In genomic region chr16:22734529-22735022, GRCm38 (mm10) we compare ENCODE assay signal across 12 mouse cellular contexts.
DNase-seq lines count a peak whose midpoint lies in the region; ATAC-seq and TF ChIP-seq lines count a peak whose summit lies in the region.
"Had no signal": no experiment of that assay in that cellular context is flagged by ENCODE, and none has a peak within 500 bp of the region (broad histone marks: within the 10 kb centered on the region; RNA-seq: fewer than 3 reads in every experiment).

No protein-coding gene starts in this region.

- no peak overlapping the region for H3K4me3 ChIP-seq in heart, embryonic 12.5 days
- no peak overlapping the region for H3K4me3 ChIP-seq in forebrain, embryonic 15.5 days
- no peak overlapping the region for H3K4me3 ChIP-seq in kidney, adult 2 months (ENCODE audit: insufficient read depth, low read depth, low read length)
- H3K4me3 ChIP-seq in intestine, postnatal 0 days (ENCODE audit: low read depth, low read length) = no peak overlapping the region
- H3K4me3 ChIP-seq: liver, embryonic 15.5 days; neural tube, embryonic 12.5 days had no signal

- H3K4me2 ChIP-seq in heart, embryonic 12.5 days = peak overlapping the region; percentile 48
- H3K4me2 ChIP-seq in forebrain, embryonic 15.5 days (replicated peaks) = no peak overlapping the region
- no peak overlapping the region for H3K4me2 ChIP-seq in intestine, postnatal 0 days (replicated peaks; ENCODE audit: low read depth)
- H3K4me2 ChIP-seq: liver, embryonic 15.5 days; neural tube, embryonic 12.5 days had no signal

- H3K4me1 ChIP-seq in heart, embryonic 12.5 days (replicated peaks) = peaks cover 19% of the 10 kb centered on the region
- H3K4me1 ChIP-seq in forebrain, embryonic 15.5 days = no peaks in the 10 kb centered on the region
- H3K4me1 ChIP-seq in kidney, adult 2 months (ENCODE audit: control insufficient read depth, insufficient read depth, low read length) = no peaks in the 10 kb centered on the region
- H3K4me1 ChIP-seq in intestine, postnatal 0 days (replicated peaks; ENCODE audit: control insufficient read depth, insufficient read depth, low read length) = no peaks in the 10 kb centered on the region
- H3K4me1 ChIP-seq: liver, embryonic 15.5 days had no signal

- H3K27ac ChIP-seq in heart, embryonic 12.5 days (ENCODE audit: poor library complexity, severe bottlenecking) = no peak overlapping the region
- H3K27ac ChIP-seq in forebrain, embryonic 15.5 days (replicated peaks) = no peak overlapping the region; the same call in 1 of the 2 replicates
- no peak overlapping the region for H3K27ac ChIP-seq in kidney, adult 2 months (ENCODE audit: insufficient read depth, low read depth, low read length)
- no peak overlapping the region for H3K27ac ChIP-seq in intestine, postnatal 0 days (ENCODE audit: low read depth, low read length)
- H3K27ac ChIP-seq: liver, embryonic 15.5 days; neural tube, embryonic 12.5 days had no signal

- TF ChIP-seq POLR2A in kidney, adult 2 months (IDR thresholded peaks at IDR 0.05; ENCODE audit: low read depth, low read length) = no peak

- H3K36me3 ChIP-seq in heart, embryonic 12.5 days = no peaks in the 10 kb centered on the region
- no peaks in the 10 kb centered on the region for H3K36me3 ChIP-seq in forebrain, embryonic 15.5 days
- no peaks in the 10 kb centered on the region for H3K36me3 ChIP-seq in kidney, adult 2 months (ENCODE audit: control insufficient read depth, insufficient read depth, low read length)
- no peaks in the 10 kb centered on the region for H3K36me3 ChIP-seq in intestine, postnatal 0 days (ENCODE audit: control insufficient read depth, insufficient read depth)
- H3K36me3 ChIP-seq: liver, embryonic 15.5 days; neural tube, embryonic 12.5 days had no signal

- no peaks in the 10 kb centered on the region for H3K9me3 ChIP-seq in heart, embryonic 12.5 days (replicated peaks)
- H3K9me3 ChIP-seq in forebrain, embryonic 15.5 days = no peaks in the 10 kb centered on the region
- H3K9me3 ChIP-seq in intestine, postnatal 0 days (ENCODE audit: control insufficient read depth) = no peaks in the 10 kb centered on the region
- H3K9me3 ChIP-seq: liver, embryonic 15.5 days; neural tube, embryonic 12.5 days had no signal

- 50% methylated on average over 10 of the region's 10 CpGs for WGBS in heart, embryonic 12.5 days
- WGBS in forebrain, embryonic 15.5 days = 24% methylated on average over 10 of the region's 10 CpGs
- 83% methylated on average over 10 of the region's 10 CpGs for WGBS in kidney, adult 2 months
- WGBS in intestine, postnatal 0 days = 71% methylated on average over 10 of the region's 10 CpGs

- H3K9ac ChIP-seq in heart, embryonic 12.5 days = no peak overlapping the region; the same call in 1 of the 2 replicates
- no peak overlapping the region for H3K9ac ChIP-seq in forebrain, embryonic 15.5 days (replicated peaks)
- no peak overlapping the region for H3K9ac ChIP-seq in intestine, postnatal 0 days (ENCODE audit: low read depth, low read length)
- H3K9ac ChIP-seq: liver, embryonic 15.5 days; neural tube, embryonic 12.5 days had no signal

- ATAC-seq in heart, embryonic 12.5 days (ENCODE audit: insufficient number of reproducible peaks, low FRiP score) = no peak
- ATAC-seq in forebrain, embryonic 15.5 days (replicated peaks) = peak; percentile 67
- ATAC-seq in intestine, postnatal 0 days = no peak

- H3K27me3 ChIP-seq in heart, embryonic 12.5 days (replicated peaks) = no peaks in the 10 kb centered on the region
- no peaks in the 10 kb centered on the region for H3K27me3 ChIP-seq in forebrain, embryonic 15.5 days
- H3K27me3 ChIP-seq in kidney, adult 2 months (replicated peaks; ENCODE audit: control insufficient read depth, insufficient read depth, low read length) = no peaks in the 10 kb centered on the region
- no peaks in the 10 kb centered on the region for H3K27me3 ChIP-seq in intestine, postnatal 0 days (replicated peaks; ENCODE audit: control insufficient read depth, insufficient read depth, low read length)
- H3K27me3 ChIP-seq: liver, embryonic 15.5 days; neural tube, embryonic 12.5 days had no signal

- intact Hi-C loops in heart, postnatal 25 days (cut with DNase I) = no loop called here
- intact Hi-C loops in left cerebral cortex, postnatal 14 days (cut with DNase I) = no loop called here

- TF ChIP-seq CTCF in kidney, adult 2 months (conservative IDR thresholded peaks at IDR 0.05; ENCODE audit: insufficient read depth, insufficient read length, low read depth, low read length) = no peak
- no peak for TF ChIP-seq CTCF in intestine, postnatal 0 days (IDR thresholded peaks at IDR 0.05; ENCODE audit: low read depth)

- no peak for DNase-seq in heart, postnatal 25 days (ENCODE audit: low spot score)
- DNase-seq in mesoderm, embryonic 11.5 days (ENCODE audit: low read depth, low spot score) = peak; percentile 11
- DNase-seq in lung, adult 18-20 months = no peak
- no peak for DNase-seq in left cerebral cortex, postnatal 14 days (ENCODE audit: low spot score in 2 of 2)
- no peak for DNase-seq in kidney, adult 2 months
- DNase-seq: heart, postnatal 36 days; kidney, adult 8-10 months had no signal
